Mouse (Mus musculus) lung, adult 10 weeks (tissue): ENCODE measurements around the gene Gm6685. TPM values are rescaled to one million over a fixed set of nuclear protein-coding genes. Genes with fewer than 3 reads are reported as not detected.

ENCODE experiments used
- polyA plus RNA-seq: library from polyadenylated mRNA; stranded (reverse); fragments of 350-450 nt; fragmentation: Illumina TruSeq; extraction: RNeasy Lipid Tissue Mini Kit (QIAGEN cat#74804); gene quantifications from one replicate; pipeline ENCODE4 v1.2.3, GENCODE M21; 2014; ENCODE audit warnings: low read depth, low replicate concordance; ENCODE audit not compliant: insufficient read depth

Gm6685 gene
- not detected for polyA plus RNA-seq

GRCm38 (mm10) chr11:28339224-28340150 lies at the start of gene Gm6685:
Gene Gm6685, minus strand, starts transcription at chr11:28339867.

Other genes with a start within 250 kb of the Gm6685 start
- 8.0 TPM for gene Ccdc85a, start 244.5 kb upstream of the Gm6685 start, polyA plus RNA-seq